Mouse (Mus musculus) cerebellum, postnatal 4 days (tissue): ENCODE results near the gene C1ra.
A peak's percentile ranks its signal among the peaks of the same experiment; 100 is the strongest.
"Not testable (repeated sequence)": the region's sequence is repeated elsewhere in the genome, so short reads cannot be mapped to it uniquely, and the experiment has no call there.

Experiments
- DNase-seq, 2 experiments: peaks; one replicate each; pipeline ENCODE4 v3.0.0; 2022; ENCODE audit warnings: low spot score in 2 of 2, mixed read lengths in 1 of 2

The C1ra gene

DNA sequence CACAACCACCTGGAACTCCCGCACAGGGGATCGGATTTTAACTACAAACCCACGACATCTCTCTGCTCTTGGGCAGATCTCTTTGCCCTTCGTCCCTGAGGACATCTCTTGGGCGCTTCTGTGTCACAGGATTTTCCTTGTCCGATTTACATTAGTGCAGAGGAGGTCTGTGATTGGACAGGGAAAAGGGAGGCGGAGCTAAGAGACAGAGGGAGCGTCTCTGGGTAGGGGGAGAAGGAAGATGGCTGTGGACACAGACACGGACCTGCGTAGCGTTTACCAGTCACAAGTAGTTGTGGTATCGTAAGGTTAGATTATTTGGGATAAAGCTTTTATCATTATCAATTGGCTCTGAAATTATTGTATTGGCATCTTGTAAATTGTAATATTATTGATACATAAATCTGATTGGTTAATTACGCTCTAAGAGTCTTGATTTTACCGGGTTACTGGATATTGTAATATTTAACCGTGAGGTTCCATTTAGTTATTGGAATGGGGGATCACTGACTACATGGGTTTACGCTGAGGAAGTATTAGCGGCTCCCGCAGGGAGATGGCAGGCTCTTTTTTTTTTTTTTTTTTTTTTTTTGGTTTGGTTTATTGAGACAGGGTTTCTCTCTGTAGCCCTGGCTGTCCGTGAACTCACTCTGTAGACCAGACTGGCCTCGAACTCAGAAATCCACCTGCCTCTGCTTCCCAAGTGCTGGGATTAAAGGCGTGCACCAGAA lies 26.6 kb upstream of the C1ra start:
- no peak for DNase-seq

DNA sequence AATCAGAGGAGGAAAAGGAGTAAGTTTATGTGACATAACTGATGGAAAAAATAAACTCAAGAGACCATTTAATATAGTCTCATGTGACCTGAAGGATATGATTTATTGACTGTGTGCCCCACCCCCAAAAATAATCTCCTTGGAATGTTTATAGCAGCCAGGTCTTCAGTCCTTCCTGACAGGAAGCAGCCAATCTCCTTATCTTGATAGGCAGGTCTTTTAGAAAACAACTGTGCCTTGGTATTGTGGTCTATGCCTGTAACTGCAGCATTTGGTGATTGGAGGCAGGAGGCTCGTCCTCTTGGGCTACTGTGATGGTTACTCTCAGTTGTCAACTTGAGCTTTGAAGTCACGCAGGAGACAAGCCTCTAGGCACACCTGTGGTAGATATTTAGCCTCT lies 24.7 kb upstream of the C1ra start:
- DNase-seq: no peak

DNA sequence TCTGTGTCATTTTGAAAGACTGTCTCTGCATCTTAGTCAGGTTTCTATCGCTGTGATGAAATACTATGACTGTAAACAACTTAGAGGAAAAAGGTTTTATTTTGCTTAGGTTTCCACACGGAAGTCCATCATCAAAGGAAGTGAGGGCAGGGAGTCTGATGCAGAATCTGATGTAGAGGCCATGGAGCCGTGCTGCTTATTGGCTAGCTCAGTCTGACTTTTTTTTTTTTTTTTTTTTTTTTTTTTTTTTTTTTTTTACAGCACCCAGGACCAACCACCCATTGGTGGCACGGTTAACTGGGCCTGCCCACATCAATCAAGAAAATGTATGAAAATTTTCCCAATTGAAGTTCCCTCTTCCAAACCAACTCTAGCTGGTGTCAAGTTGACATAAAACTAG lies 23.3 kb upstream of the C1ra start:
- DNase-seq: no peak

DNA sequence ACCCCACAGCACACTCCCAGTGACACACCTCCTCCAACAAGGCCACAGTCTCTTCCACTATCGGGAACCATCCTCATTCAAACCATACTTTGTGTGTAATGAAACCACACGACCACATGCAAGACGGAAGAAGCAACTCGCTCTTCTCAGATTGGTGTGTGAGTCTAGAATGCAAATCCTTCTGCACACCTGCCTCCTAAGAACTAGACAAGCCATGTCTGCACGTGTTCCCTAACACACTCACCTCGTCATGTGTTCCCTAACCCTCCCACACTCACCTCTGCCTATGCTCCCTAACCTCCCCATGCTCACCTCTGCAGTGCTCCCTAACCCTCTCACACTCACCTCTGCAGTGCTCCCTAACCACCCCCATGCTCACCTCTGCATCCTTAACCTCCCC lies 20.8 kb upstream of the C1ra start:
- DNase-seq: no peak

DNA sequence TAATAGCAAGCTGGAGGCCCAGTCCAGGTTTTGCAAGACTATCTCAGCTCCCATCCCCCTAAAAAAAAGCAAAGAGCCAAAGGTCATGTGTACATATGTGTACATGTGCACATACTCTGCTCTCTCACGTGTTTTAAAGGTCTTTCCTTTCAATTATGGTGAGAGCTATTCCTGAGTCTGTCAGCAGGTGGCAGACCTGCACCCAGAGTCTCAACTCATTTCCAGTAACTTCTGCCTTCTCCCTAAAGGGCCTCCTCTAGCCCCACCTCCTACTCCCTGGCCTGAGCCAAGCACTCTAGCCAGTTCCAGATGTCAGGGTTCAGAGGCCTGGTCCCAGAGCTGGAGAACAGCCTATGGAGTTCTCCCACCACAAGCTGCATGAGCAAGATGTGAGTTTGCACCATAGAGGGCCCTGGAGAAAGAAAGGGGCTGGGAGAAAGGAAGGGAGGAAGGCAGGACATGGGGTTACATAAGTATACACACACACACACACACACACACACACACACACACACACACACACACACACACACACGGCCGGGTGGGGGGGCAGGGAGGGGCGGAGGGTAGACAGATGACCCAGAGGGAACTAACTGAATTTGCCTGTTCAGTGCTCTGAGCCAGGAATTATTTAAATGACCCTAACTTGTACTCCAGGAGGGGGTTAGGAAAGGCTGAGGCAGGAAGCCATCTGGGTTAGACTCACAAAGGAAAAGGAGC lies 19.2 kb upstream of the C1ra start, which contains the start of gene C1rl:
TSS of gene C1rl (plus strand) at position 272 of the 720 bp plus-strand sequence.
- DNase-seq: peak in 1 of 2 experiments; percentile 59

DNA sequence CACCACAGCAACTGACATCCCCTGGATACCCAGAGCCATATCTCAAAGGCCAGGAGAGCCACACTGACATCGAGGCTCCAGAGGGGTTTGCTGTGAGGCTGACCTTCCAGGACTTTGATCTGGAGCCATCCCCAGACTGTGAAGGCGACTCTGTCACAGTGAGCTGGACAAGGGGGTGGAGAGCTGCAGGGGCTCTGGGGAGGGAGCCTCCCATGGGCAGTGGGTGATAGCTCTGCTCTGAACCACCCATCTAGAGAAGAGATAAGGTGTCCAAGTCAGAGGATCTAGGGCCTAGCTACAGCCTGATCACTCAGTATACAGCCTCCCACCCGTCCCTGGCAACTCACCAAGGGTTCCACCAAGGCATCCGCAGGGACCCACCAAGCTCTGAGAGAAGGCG lies 18.3 kb upstream of the C1ra start:
- no peak for DNase-seq

DNA sequence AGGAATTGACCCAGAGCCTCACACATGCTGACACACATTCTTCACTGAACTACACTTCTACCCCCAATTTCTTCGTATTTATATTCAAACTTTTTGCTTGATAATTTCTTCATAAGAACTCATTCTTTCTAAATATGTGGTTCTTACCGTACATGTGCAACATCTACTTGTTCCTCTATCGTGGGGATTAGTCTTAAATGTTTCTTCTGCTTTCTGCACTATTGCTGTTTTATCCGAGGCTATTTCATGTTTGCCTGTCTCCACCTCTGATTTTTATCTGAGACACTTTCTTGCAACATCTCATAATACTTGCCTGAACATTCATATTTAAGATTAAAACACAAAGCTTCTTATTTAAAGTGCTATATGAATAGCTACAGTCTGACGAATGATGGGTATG lies 16.2 kb upstream of the C1ra start:
- no peak for DNase-seq

DNA sequence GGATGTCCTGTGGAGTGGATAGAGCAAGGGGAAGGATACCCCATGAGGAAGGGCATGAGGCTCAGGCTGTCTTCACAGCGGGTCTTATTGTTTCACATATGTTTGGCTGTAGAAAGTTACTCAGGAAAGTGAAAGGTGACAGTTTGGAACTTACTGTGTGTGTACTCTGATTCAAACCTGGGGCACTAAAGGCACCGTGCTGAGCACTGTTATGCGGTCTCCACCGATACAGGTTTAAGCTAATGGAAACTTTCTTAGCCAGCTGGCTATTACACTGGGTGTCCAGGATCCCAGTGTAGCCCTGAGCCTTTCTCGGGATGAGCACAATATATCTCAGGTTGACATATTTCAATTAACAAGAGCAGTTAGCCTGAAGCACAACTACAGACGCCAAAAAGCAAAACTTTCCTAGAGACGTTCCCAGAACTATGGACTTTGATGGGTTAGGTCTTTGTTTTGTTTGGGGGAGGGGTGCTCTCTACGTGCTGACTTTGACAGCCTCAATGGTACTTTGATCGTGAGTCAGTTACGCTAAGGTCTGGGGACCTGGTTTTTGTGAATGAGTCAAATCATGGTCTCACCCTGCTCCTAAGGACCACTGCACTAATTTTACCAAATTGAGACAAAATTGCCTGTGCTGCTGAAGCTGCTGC lies 12.2 kb upstream of the C1ra start:
- no peak for DNase-seq

DNA sequence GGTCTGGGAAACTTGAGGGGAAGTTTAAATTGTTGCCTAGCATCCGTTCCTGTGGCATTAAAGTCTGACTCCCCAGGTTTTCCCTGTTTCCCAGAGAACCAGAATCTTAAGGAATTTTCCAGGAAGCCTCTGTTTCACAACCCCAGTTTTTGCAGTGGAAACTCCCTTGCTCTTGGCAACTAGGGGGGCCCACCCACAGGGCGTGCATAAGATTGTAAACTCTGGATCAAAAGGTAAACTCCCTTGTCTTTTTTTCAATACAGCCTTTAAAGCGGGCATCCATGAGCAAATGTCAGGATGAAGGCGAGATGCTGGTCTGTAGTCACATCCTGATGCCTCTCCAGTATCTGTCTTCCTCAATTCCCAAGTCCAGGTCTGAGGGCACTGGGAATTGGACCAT lies 10.7 kb upstream of the C1ra start:
- DNase-seq: no peak

DNA sequence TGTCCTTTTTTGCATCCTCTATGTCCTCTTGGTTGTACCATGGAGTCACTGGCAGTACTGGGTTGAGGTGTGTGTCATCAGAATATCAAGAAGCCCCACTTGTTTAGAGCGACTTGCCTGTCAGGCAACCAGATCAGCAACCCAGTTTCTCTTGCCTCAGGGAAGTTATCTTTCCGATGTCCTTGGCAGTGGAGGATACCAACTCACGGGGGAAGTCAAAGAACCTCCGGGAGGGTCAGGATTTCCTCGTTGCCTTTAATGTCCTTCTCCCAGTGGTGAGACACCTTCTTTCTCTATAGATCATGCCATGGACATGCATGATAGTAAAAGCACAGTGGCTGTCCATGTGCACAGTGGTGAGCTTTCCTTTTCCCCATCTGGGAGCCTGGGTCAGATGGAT lies 10.2 kb upstream of the C1ra start:
- DNase-seq: no peak

DNA sequence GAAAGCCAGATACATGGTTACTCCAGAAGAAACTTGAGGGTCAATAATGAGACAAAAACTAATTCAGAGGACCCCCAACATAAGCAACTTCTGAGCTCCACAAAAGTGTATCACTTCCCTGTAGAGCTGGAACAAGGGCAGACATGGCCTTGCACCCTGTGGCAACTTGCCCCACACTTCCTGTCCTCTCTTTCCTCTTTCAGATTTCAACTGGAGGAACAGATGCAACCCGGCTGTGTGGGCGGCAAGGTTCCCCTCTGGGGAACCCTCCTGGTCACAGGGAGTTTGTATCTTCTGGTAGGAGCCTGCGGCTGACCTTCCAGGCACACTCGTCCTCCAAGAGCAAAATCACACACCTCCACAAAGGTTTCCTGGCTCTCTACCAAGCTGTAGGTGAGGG lies 7.2 kb upstream of the C1ra start:
- no peak for DNase-seq

DNA sequence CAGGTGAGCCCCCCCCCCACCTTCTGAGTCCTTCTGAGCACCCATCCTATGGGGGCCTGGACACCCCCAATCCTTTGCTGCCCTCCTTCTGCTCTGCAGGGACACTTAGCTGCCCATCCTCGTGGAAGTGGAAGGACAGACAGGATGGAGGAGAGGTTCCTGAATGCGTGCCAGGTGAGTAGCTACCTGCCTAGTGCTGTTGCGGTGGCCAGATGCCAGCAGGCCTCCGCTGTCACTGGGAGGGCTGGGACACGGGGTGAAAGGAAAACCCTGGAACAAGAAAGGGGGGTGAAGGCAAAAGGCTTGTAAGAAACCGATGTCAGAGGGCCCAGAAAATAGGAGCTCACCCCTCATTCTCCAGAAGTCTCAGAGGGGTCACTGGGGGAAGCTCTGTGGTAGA lies 5.2 kb upstream of the C1ra start:
- no peak for DNase-seq

DNA sequence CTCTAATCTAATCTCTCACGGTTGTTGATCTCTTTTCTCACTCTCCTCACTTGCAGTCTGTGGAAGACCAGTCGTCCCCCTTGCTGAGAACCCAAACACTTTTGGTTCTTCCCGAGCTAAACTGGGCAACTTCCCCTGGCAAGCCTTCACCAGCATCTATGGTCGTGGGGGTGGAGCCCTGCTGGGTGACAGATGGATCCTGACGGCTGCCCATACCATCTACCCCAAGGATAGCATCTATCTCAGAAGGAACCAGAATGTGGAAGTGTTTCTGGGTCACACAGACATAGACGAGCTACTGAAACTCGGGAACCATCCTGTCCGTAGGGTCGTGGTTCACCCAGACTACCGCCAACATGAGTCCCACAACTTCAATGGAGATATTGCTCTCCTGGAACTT lies 3.9 kb upstream of the C1ra start:
- DNase-seq: no peak

DNA sequence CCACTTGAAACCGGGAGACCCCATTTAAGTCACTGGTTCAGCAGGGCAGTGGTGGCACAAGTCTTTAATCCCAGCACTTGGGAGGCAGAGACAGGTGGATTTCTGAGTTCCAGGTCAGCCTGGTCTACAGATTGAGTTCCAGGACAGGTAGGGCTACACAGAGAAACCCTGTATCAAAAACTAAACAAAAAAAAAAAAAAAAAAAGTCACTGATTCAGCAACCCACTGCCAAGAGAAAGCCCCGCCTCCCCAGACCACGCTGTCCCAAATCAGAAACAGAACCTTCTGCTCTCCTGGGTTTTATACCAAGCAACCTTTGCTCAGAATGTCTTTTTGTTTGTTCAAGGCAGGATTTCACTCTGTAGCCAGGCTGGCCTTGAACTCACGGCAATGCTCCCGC lies 3.0 kb upstream of the C1ra start:
- not testable (repeated sequence) for DNase-seq

DNA sequence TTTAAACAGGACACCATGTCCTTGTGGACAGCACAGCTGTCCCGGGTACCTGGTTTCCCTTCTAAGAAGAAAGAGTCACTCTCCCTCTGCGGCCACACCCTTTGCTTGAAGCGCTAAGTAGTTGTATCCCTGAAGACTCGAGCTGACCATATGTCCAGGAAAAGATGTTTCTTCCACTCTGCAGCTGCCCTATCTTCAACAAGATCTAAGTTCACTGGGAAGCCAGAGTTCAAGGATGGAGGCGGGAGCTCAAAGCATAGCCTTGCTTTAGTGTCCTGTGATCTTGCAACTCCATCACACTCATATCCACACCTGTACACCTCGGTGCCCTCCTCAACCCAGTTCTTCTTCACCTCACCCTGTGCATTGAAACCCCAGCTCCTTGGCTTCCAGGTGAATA lies 269 bp upstream of the C1ra start:
- no peak for DNase-seq

DNA sequence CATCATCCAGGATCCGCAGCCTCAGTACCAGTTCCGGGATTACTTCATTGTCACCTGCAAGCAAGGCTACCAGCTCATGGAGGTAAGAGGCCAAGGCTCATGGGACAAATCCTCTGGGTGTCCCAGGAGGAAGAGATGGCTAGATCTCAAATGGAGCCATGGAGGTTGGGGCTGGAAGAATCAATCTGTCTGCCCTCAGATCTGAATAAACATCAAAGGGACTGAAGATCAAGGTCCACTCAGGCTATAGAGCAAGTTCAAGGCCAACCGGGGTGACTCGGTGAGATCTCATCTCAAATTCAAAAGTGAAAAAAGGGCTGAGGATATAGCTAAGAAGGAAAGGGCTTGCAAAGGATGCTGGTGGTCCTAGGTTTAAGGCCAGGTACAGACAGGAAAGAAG lies 5.5 kb downstream of the C1ra start:
- not testable (repeated sequence) for DNase-seq

DNA sequence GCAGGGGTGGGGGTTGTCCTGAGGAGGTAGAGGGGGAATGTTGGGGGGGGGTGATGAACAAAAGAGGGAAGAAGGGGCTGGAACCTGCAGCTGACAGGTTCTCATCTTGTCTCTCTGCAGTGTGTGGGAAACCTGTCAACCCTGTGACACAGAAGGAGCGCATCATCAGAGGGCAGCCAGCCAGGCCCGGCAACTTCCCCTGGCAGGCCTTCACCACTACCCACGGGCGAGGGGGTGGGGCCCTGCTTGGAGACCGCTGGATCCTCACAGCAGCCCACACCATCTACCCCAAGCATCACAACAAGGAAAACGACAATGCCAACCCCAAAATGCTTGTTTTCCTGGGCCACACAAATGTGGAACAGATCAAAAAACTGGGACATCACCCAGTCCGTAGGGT lies 9.9 kb downstream of the C1ra start:
- not testable (repeated sequence) for DNase-seq

DNA sequence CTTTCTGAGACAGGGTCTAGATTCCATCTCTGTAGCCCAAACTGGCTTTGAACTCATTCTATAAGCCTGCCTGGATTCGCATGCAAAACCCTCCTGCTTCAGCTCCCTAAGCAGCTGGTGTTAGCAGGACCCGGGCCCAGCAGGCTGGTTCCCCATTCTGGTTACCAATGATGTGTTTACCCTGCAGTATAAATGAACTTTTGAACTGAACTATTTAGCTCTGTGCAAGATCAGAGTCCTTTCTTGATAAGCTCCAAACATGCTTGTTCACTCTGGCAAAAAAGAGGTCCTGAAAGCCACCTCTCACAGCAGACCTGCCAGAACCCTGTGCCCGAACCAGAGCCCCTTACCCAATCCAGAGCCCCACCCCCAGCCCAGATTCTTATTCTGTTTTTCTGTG lies 15.7 kb downstream of the C1ra start:
- DNase-seq: no peak

DNA sequence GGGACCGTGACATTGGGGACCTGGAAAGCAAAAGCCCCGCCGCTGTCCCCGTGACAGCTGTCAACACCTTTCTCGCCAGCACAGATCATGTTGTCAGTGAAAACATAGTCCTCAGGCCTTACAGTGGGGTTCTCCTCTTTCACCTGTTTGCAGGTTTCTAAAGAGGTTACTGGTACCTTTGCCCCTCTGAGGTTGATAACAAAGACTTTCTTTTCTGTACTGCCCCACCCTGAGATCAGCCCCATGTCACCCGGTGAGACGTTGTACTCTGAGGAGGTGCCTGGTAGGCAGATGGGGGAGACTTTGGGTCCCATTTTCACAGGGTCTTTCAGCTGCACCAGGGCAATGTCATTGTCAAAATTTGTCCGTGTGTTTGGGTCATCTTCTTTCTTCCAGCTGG lies 18.9 kb downstream of the C1ra start:
- no peak for DNase-seq

DNA sequence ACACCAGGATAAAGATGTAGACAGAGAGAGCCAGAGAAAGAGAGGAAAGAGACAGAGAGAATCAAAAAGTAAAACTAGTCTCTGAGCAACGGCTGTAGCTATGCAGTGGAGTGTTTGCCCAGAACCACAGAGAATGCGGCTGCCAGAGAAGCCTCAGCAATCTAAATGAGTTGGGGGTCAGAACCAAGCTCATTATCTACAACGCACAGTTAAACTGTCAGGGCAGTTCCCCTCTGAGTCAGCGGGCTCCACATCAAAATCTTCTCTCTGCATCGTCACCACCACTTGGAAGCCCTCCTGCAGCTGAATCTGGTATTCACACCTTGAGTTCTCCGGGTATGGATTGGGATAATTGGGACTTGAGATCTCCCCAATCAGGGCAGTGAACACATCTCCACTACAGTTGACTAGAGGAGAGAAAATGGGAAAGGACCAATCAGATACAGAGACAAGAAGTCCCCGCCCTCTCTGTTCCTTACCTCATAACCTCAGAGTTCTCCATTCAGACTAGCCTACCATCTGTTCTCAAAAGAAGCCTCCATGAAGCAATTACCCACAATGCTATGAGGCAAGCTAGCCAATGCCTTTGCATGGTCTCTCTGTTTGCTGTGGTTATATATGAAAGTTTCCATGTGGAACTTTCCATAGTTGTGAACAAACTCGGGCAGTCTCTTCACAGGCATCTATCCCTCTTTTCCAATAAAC lies 24.1 kb downstream of the C1ra start:
- not testable (repeated sequence) for DNase-seq

DNA sequence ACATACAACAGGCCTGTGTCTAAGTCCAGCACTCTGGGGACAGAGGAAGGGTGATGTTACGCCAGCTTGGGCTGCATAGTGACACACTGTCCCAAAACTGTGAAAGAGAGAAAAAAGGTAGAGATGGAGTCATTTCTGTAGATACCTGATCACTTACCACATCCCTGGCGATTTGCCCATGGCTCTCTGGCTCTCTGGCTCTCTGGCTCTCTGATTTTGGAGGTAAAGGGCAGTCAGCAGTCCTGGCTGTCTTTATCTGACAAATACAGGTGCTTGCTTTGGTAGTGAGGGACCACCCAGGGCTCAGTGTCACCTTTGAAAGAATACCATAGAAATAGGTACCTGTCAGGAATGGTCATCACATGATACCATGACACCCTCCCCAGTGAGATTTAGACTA lies 29.0 kb downstream of the C1ra start:
- DNase-seq: not testable (repeated sequence)

DNA sequence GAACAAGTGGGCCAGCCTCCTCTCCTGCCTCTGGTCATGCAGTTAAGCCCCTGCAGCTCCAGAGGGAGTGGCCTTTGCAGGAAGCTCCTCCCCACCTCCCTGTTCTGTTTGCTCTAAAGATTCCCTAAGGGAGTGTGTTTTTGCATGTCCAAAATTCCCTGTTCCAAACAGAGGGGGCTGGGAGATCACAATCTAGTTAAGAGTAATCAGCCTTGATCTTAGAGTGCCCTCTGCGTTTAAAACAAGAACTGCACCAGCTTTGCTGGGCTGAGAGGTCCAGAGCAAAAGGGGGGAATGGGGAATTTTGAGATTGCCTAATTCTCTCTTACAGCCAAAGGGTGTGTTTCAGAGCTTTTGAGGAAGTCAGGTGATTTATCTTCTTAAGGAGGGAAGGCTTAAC lies 30.1 kb downstream of the C1ra start, which contains the start of gene C1s1:
TSS of gene C1s1 (minus strand) at position 76 of the 400 bp plus-strand sequence.
- peak in 1 of 2 experiments; percentile 45 for DNase-seq
